ENCODE assay signal across 9 mouse cellular contexts in the genomic region with DNA sequence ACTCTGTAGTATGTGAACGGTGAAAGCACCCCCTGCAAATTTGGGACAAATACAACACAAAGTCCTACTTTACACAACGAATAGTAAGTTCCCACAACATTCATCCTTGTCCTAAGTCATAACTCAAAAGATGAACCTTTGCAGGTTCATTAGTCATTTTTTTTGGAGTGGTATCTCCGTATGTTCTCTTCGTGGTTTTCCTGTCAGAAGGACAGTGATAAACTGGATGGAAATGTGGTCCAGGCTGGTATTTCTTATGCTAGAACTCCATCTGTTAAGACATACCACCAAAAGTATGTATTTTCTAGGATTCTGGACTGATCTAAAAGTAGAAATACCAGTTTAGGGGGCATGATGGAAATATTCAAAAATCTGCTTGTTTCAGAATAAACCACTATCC. TPM values are rescaled to one million over a fixed set of nuclear protein-coding genes. Genes with fewer than 3 reads are reported as not detected.
DNase-seq lines count a peak whose midpoint lies in the region; ATAC-seq and TF ChIP-seq lines count a peak whose summit lies in the region.
"Had no signal": no experiment of that assay in that cellular context is flagged by ENCODE, and none has a peak within 500 bp of the region (broad histone marks: within the 10 kb centered on the region; RNA-seq: fewer than 3 reads in every experiment).

No protein-coding gene starts in this region.

- no peak for DNase-seq in heart, postnatal 0 days (ENCODE audit: low spot score)
- DNase-seq in heart, postnatal 10 days, result no peak
- DNase-seq in midbrain, embryonic 11.5 days (ENCODE audit: low spot score, missing footprints), result no peak
- no peak for DNase-seq in gastrocnemius, postnatal 36 days
- DNase-seq in Muller cell, postnatal 12 days (ENCODE audit: inconsistent ontology term), result no peak
- no peak for DNase-seq in adrenal gland, postnatal 25 days

- H3K4me3 ChIP-seq in heart, postnatal 0 days (ENCODE audit: low read depth, low read length), result no peak overlapping the region
- H3K4me3 ChIP-seq in bone marrow macrophage, adult 2 months (ENCODE audit: insufficient read depth, low read length), result peak overlapping the region; percentile 71
- peak overlapping the region; percentile 76 for H3K4me3 ChIP-seq in hindbrain, embryonic 15.5 days
- H3K4me3 ChIP-seq in midbrain, embryonic 11.5 days (ENCODE audit: low read depth, low read length), result no peak overlapping the region

- H3K27me3 ChIP-seq in heart, postnatal 0 days (ENCODE audit: control insufficient read depth, insufficient read depth, low read length), result no peaks in the 10 kb centered on the region
- H3K27me3 ChIP-seq in hindbrain, embryonic 15.5 days, result no peaks in the 10 kb centered on the region
- no peaks in the 10 kb centered on the region for H3K27me3 ChIP-seq in midbrain, embryonic 11.5 days (ENCODE audit: control insufficient read depth, insufficient read depth, low read length)

- H3K4me1 ChIP-seq in heart, postnatal 0 days (ENCODE audit: control insufficient read depth, insufficient read depth), result peaks cover 6% of the 10 kb centered on the region; the same call in 1 of the 2 replicates
- H3K4me1 ChIP-seq in bone marrow macrophage, adult 2 months (ENCODE audit: control insufficient read depth, insufficient read depth, low read length), result peaks cover 17% of the 10 kb centered on the region
- peaks cover 19% of the 10 kb centered on the region for H3K4me1 ChIP-seq in hindbrain, embryonic 15.5 days (replicated peaks)
- H3K4me1 ChIP-seq in midbrain, embryonic 11.5 days (ENCODE audit: control insufficient read depth, insufficient read depth, low read length), result peaks cover 5% of the 10 kb centered on the region

- intact Hi-C loops in heart, postnatal 10 days (cut with DNase I), result no loop called here
- intact Hi-C loops in gastrocnemius, postnatal 36 days (cut with DNase I), result no loop called here

- 80% methylated on average over 4 of the region's 4 CpGs for WGBS in heart, postnatal 0 days
- WGBS in hindbrain, embryonic 15.5 days, result 85% methylated on average over 4 of the region's 4 CpGs
- WGBS in midbrain, embryonic 11.5 days, result 82% methylated on average over 4 of the region's 4 CpGs

- no peak overlapping the region for H3K9ac ChIP-seq in heart, postnatal 0 days (replicated peaks; ENCODE audit: low read depth, low read length)
- H3K9ac ChIP-seq in hindbrain, embryonic 15.5 days, result peak overlapping the region; percentile 83; the same call in 1 of the 2 replicates
- H3K9ac ChIP-seq in midbrain, embryonic 11.5 days (ENCODE audit: low read length), result peak overlapping the region; percentile 57; the same call in 1 of the 2 replicates

- H3K36me3 ChIP-seq in heart, postnatal 0 days (replicated peaks; ENCODE audit: control insufficient read depth, insufficient read depth, low read length), result 0 out of 2 replicates have a peak, but pooled peaks cover 12% of the 10 kb centered on the region
- H3K36me3 ChIP-seq in hindbrain, embryonic 15.5 days, result 0 out of 2 replicates have a peak, but pooled peaks cover 12% of the 10 kb centered on the region
- H3K36me3 ChIP-seq in midbrain, embryonic 11.5 days (ENCODE audit: control insufficient read depth, insufficient read depth, low read length), result no peaks in the 10 kb centered on the region

- no peak for TF ChIP-seq CTCF in heart, postnatal 0 days (IDR thresholded peaks at IDR 0.05; ENCODE audit: low read depth)
- no peak for TF ChIP-seq CTCF in bone marrow macrophage, adult 2 months (IDR thresholded peaks at IDR 0.05; ENCODE audit: low read depth, low read length)

- no peaks in the 10 kb centered on the region for H3K9me3 ChIP-seq in heart, postnatal 0 days (replicated peaks; ENCODE audit: control insufficient read depth, low read length)
- no peaks in the 10 kb centered on the region for H3K9me3 ChIP-seq in hindbrain, embryonic 15.5 days
- H3K9me3 ChIP-seq in midbrain, embryonic 11.5 days (ENCODE audit: control insufficient read depth, low read length), result no peaks in the 10 kb centered on the region

- no peak for ATAC-seq in heart, postnatal 0 days (ENCODE audit: insufficient read depth, low read depth)
- ATAC-seq in hindbrain, embryonic 15.5 days (ENCODE audit: low FRiP score, low read depth), result no peak
- no peak for ATAC-seq in midbrain, embryonic 11.5 days (ENCODE audit: low FRiP score)

- TF ChIP-seq EP300 in heart, postnatal 0 days (IDR thresholded peaks at IDR 0.05; ENCODE audit: low read depth), result no peak

- H3K27ac ChIP-seq in heart, postnatal 0 days (ENCODE audit: low read depth), result no peak overlapping the region
- H3K27ac ChIP-seq in bone marrow macrophage, adult 2 months (ENCODE audit: insufficient read depth, low read depth, low read length), result no peak overlapping the region
- H3K27ac ChIP-seq in hindbrain, embryonic 15.5 days (replicated peaks), result no peak overlapping the region
- no peak overlapping the region for H3K27ac ChIP-seq in midbrain, embryonic 11.5 days (ENCODE audit: low read depth, low read length)

- peak overlapping the region; percentile 94 for H3K4me2 ChIP-seq in heart, postnatal 0 days (ENCODE audit: low read depth, low read length)
- peak overlapping the region; percentile 66 for H3K4me2 ChIP-seq in hindbrain, embryonic 15.5 days
- H3K4me2 ChIP-seq in midbrain, embryonic 11.5 days, result peak overlapping the region; percentile 95; the same call in 1 of the 2 replicates

- no peak for TF ChIP-seq POLR2A in bone marrow macrophage, adult 2 months (IDR thresholded peaks at IDR 0.05; ENCODE audit: borderline replicate concordance, low read depth, low read length)

RNA-seq across cellular contexts. Expression of a gene that starts 1.4 kb away (rescaled TPM):
- 2.4 and 3.4 TPM in 2 replicates for total RNA-seq in heart, postnatal 0 days (2014; rRNA removed; ENCODE audit: low replicate concordance)
- 6.1 and 7.0 TPM in 2 replicates for polyA plus RNA-seq in heart, postnatal 0 days (2015; fragmentation: Nextera tagmentation; extraction: Ambion mirVana)
- 1 to 10 TPM; 5.7 to 9.1 TPM for total RNA-seq in heart, postnatal 10 days (2021)
- 35.1 and 37.6 TPM in 2 replicates for polyA plus RNA-seq in bone marrow macrophage, adult 2 months (2012; ENCODE audit: insufficient read depth, insufficient read length, missing spikeins)
- 21.6 and 22.9 TPM in 2 replicates for polyA plus RNA-seq in hindbrain, embryonic 15.5 days (2015; fragmentation: Nextera tagmentation; extraction: Ambion mirVana)
- polyA plus RNA-seq in midbrain, embryonic 11.5 days (2014; fragmentation: Nextera tagmentation; extraction: Ambion mirVana), result 20.0 and 20.5 TPM in 2 replicates
- 1 to 10 TPM; 3.1 to 4.0 TPM for total RNA-seq in gastrocnemius, postnatal 36 days (2021)
- total RNA-seq in adrenal gland, postnatal 25 days (2021), result 18.3 and 19.7 TPM in 2 replicates

RNA-seq across cellular contexts. Expression of a gene that starts 39.0 kb away (rescaled TPM):
- 14.7 and 47.1 TPM in 2 replicates for total RNA-seq in heart, postnatal 0 days (2014; rRNA removed; ENCODE audit: low replicate concordance)
- polyA plus RNA-seq in heart, postnatal 0 days (2015; fragmentation: Nextera tagmentation; extraction: Ambion mirVana), result 19.3 TPM in 2 replicates
- total RNA-seq in heart, postnatal 10 days (2021), result 10 to 100 TPM; 29.8 to 30.5 TPM
- polyA plus RNA-seq in bone marrow macrophage, adult 2 months (2012; ENCODE audit: insufficient read depth, insufficient read length, missing spikeins), result 44.4 and 47.2 TPM in 2 replicates
- 58.4 and 60.0 TPM in 2 replicates for polyA plus RNA-seq in hindbrain, embryonic 15.5 days (2015; fragmentation: Nextera tagmentation; extraction: Ambion mirVana)
- 53.9 and 58.7 TPM in 2 replicates for polyA plus RNA-seq in midbrain, embryonic 11.5 days (2014; fragmentation: Nextera tagmentation; extraction: Ambion mirVana)
- total RNA-seq in gastrocnemius, postnatal 36 days (2021), result 10 to 100 TPM; 13.7 to 17.8 TPM
- total RNA-seq in adrenal gland, postnatal 25 days (2021), result 74.6 and 84.0 TPM in 2 replicates

RNA-seq across cellular contexts. Expression of a gene that starts 39.2 kb away (rescaled TPM):
- not detected in 2 replicates for total RNA-seq in heart, postnatal 0 days (2014; rRNA removed; ENCODE audit: low replicate concordance)
- not detected in 2 replicates for polyA plus RNA-seq in heart, postnatal 0 days (2015; fragmentation: Nextera tagmentation; extraction: Ambion mirVana)
- under 1 TPM in 1 of 2 experiments, not detected in 1; 0.27 TPM for total RNA-seq in heart, postnatal 10 days (2021)
- polyA plus RNA-seq in bone marrow macrophage, adult 2 months (2012; ENCODE audit: insufficient read depth, insufficient read length, missing spikeins), result not detected in 2 replicates
- polyA plus RNA-seq in hindbrain, embryonic 15.5 days (2015; fragmentation: Nextera tagmentation; extraction: Ambion mirVana), result 0.13 TPM in 1 of 2 replicates, not detected in the other
- not detected in 2 replicates for polyA plus RNA-seq in midbrain, embryonic 11.5 days (2014; fragmentation: Nextera tagmentation; extraction: Ambion mirVana)
- total RNA-seq in gastrocnemius, postnatal 36 days (2021), result under 1 TPM in 1 of 2 experiments, not detected in 1; 0.23 TPM
- 1.4 and 3.9 TPM in 2 replicates for total RNA-seq in adrenal gland, postnatal 25 days (2021)
- total RNA-seq: heart, adult 8-10 months had no signal

Comparison
In these comparisons a context has a peak if more than half of its experiments do, and no peak if none do; other contexts are left out.
1. H3K4me3 ChIP-seq: peak in bone marrow macrophage, adult 2 months (single experiment) and hindbrain, embryonic 15.5 days (single experiment); none in heart, postnatal 0 days (single experiment) and midbrain, embryonic 11.5 days (single experiment).
2. Peak in every context shown above with its lines, with median percentiles within 50 percentile points of each other: H3K4me2 ChIP-seq.